Mouse (Mus musculus): Measurements from ENCODE around the gene Fbxw8. TPM values are rescaled to one million over a fixed set of nuclear protein-coding genes. Genes with fewer than 3 reads are reported as not detected.

Gene Fbxw8
- polyA plus RNA-seq, 1 experiment from 2014 or later: 7.1 TPM

- H3K4me3 ChIP-seq (ENCODE audit: low read depth, low read length): no peak overlapping the region
- H3K4me1 ChIP-seq (ENCODE audit: insufficient read depth): no peaks in the 10 kb centered on the region
- H3K4me2 ChIP-seq (ENCODE audit: low read depth, low read length): no peak overlapping the region
- TF ChIP-seq EP300 (IDR thresholded peaks at IDR 0.05; ENCODE audit: low read depth) (no peak), CTCF (IDR thresholded peaks at IDR 0.05; ENCODE audit: low read depth) (no peak)
- DNase-seq (no peak), ATAC-seq (no peak)
- peaks cover 11% of the 10 kb centered on the region; the same call in 1 of the 2 replicates for H3K36me3 ChIP-seq (replicated peaks; ENCODE audit: insufficient read depth, low read length)
- H3K27ac ChIP-seq (ENCODE audit: low read depth): no peak overlapping the region
- no peak overlapping the region for H3K9ac ChIP-seq (replicated peaks)
- H3K9me3 ChIP-seq (ENCODE audit: low read length): no peaks in the 10 kb centered on the region
- H3K27me3 ChIP-seq (ENCODE audit: insufficient read depth, low read length): no peaks in the 10 kb centered on the region
- 86% methylated on average over 3 of the region's 3 CpGs for WGBS (ENCODE audit: insufficient replicate concordance)
Measured at GRCm38 (mm10) chr5:118145458-118145857, 9.8 kb downstream of the Fbxw8 start.

DNA sequence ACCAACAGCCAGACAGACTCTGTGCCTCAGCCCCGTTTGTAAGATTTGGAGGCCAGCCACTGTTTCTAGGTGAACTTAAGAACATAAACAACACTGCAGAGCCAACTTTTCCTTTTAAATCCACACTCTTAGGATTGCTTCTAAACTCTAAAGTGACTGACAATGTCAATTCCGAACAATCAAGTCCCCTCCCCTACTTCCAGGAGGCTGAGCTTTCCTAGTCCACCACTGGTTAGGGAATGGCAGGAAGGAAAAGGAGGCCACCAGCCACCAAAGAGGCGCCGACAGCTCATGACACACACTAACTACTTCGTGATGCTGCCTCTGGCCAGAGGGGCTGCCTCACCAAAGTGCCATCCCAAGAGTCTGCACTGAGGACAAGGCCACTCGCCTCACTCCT is 10.5 kb downstream of the Fbxw8 start:
- Histone ChIP-seq H3K27ac (ENCODE audit: low read depth) (no peak overlapping the region), H3K36me3 (replicated peaks; ENCODE audit: insufficient read depth, low read length) (peaks cover 14% of the 10 kb centered on the region), H3K4me3 (ENCODE audit: low read depth, low read length) (no peak overlapping the region), H3K4me2 (ENCODE audit: low read depth, low read length) (no peak overlapping the region), H3K27me3 (ENCODE audit: insufficient read depth, low read length) (no peaks in the 10 kb centered on the region), H3K4me1 (ENCODE audit: insufficient read depth) (no peaks in the 10 kb centered on the region), H3K9ac (replicated peaks) (no peak overlapping the region), H3K9me3 (ENCODE audit: low read length) (no peaks in the 10 kb centered on the region)
- no peak for DNase-seq
- TF ChIP-seq EP300 (IDR thresholded peaks at IDR 0.05; ENCODE audit: low read depth) (no peak), CTCF (IDR thresholded peaks at IDR 0.05; ENCODE audit: low read depth) (no peak)
- no peak for ATAC-seq
- WGBS (ENCODE audit: insufficient replicate concordance): 77% methylated on average over 6 of the region's 6 CpGs

DNA sequence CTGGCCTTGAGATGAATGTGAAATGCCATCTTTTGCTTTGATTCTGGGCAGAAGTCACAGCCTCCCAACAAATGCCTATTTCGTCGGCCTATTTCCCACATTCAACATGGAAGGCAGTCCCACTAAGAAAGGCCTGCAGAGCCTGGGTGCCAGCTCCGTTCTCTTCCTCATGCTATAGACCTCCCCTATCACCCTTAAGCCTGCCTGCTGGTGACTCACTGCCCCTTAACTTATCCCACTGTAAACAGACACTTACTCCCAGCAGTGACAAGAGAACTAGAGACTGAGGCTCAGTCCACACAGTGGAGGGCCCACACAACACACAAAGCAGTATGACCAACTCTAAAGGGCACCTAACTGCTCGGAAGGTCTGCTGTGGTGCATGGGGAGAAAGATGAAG is 10.9 kb downstream of the Fbxw8 start:
- no peaks in the 10 kb centered on the region for H3K27me3 ChIP-seq (ENCODE audit: insufficient read depth, low read length)
- no peak for DNase-seq
- no peak overlapping the region for H3K4me2 ChIP-seq (ENCODE audit: low read depth, low read length)
- ATAC-seq: no peak
- H3K27ac ChIP-seq (ENCODE audit: low read depth): no peak overlapping the region
- peaks cover 16% of the 10 kb centered on the region for H3K36me3 ChIP-seq (replicated peaks; ENCODE audit: insufficient read depth, low read length)
- H3K9me3 ChIP-seq (ENCODE audit: low read length): no peaks in the 10 kb centered on the region
- H3K9ac ChIP-seq (replicated peaks): no peak overlapping the region
- 80% methylated on average over 4 of the region's 4 CpGs for WGBS (ENCODE audit: insufficient replicate concordance)
- H3K4me1 ChIP-seq (ENCODE audit: insufficient read depth): no peaks in the 10 kb centered on the region
- H3K4me3 ChIP-seq (ENCODE audit: low read depth, low read length): no peak overlapping the region
- no peak for TF ChIP-seq EP300 (IDR thresholded peaks at IDR 0.05; ENCODE audit: low read depth)
- no peak for TF ChIP-seq CTCF (IDR thresholded peaks at IDR 0.05; ENCODE audit: low read depth)

DNA sequence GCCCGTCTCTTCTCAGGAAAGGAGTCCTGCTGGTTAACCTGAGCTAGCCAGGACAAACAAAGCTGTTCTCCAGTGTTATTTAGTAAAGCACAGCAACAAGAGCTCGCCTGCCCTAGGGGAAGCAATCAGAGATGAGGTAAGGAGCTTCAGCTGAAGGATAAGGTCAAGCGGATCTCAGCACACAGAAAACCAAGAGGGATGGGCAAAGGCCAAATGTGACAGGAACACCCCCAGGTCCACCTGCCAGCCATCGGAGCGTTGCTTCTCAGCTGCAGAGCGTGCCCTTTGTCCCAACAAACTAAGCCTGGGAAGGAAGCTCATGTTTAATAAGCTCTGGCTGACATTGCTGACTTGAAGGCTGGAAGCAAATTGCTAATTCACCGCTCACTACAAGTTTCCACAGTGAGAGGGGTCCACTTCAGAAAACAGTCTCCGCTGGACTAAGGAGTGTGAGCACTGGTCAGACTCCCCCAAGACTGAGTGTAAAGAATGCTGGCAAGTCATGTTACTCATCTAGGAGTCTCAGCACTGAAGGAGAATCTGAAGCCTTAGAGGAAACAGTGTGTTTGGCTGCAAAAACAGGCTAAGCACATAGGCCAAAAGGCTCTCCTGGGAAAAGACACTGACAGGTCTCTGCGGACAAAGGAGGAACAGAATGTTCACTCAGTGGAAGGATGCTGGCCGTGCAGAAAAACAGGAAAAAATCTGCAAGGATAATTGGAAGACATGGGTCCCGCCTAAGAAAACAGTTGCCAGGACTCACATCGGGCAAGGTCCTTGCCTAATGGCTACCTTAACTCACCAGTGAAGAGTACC is 11.8 kb downstream of the Fbxw8 start:
- Histone ChIP-seq H3K9ac (replicated peaks) (no peak overlapping the region), H3K4me1 (ENCODE audit: insufficient read depth) (no peaks in the 10 kb centered on the region), H3K4me3 (ENCODE audit: low read depth, low read length) (no peak overlapping the region), H3K27ac (ENCODE audit: low read depth) (no peak overlapping the region), H3K4me2 (ENCODE audit: low read depth, low read length) (no peak overlapping the region), H3K27me3 (ENCODE audit: insufficient read depth, low read length) (no peaks in the 10 kb centered on the region), H3K36me3 (replicated peaks; ENCODE audit: insufficient read depth, low read length) (peaks cover 16% of the 10 kb centered on the region), H3K9me3 (ENCODE audit: low read length) (no peaks in the 10 kb centered on the region)
- WGBS (ENCODE audit: insufficient replicate concordance): 68% methylated on average over 12 of the region's 12 CpGs
- no peak for DNase-seq
- TF ChIP-seq CTCF (IDR thresholded peaks at IDR 0.05; ENCODE audit: low read depth) (no peak), EP300 (IDR thresholded peaks at IDR 0.05; ENCODE audit: low read depth) (no peak)
- ATAC-seq: no peak

- Histone ChIP-seq H3K4me2 (ENCODE audit: low read depth, low read length) (no peak overlapping the region), H3K27ac (ENCODE audit: low read depth) (no peak overlapping the region), H3K4me3 (ENCODE audit: low read depth, low read length) (no peak overlapping the region), H3K4me1 (ENCODE audit: insufficient read depth) (no peaks in the 10 kb centered on the region), H3K36me3 (replicated peaks; ENCODE audit: insufficient read depth, low read length) (peaks cover 21% of the 10 kb centered on the region), H3K9ac (replicated peaks) (no peak overlapping the region), H3K27me3 (ENCODE audit: insufficient read depth, low read length) (no peaks in the 10 kb centered on the region), H3K9me3 (ENCODE audit: low read length) (no peaks in the 10 kb centered on the region)
- ATAC-seq (no peak), DNase-seq (no peak)
- WGBS (ENCODE audit: insufficient replicate concordance): 78% methylated on average over 8 of the region's 8 CpGs
- no peak for TF ChIP-seq CTCF (IDR thresholded peaks at IDR 0.05; ENCODE audit: low read depth)
- TF ChIP-seq EP300 (IDR thresholded peaks at IDR 0.05; ENCODE audit: low read depth): no peak
Measured at GRCm38 (mm10) chr5:118142471-118142870, 12.8 kb downstream of the Fbxw8 start.

DNA sequence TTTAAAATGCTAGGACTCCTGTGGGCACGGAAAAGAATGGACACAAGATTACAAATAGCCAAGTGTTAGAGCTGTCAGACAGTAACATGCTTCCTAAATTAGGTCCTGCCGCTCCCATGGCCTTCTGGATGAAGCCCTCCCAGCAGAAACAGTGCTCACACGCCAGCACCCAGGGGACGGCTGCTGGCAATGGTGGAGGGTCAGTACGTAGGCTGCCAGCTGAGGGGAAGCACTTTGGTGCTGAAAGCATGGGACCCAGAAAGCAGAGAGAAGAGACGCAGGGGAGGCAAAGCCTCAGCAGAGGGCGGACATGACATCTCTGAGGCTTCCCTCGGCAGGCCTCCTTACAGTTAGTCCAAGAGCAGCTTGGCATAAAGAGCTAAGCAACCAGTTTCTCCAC is 15.6 kb downstream of the Fbxw8 start:
- H3K4me1 ChIP-seq (ENCODE audit: insufficient read depth): no peaks in the 10 kb centered on the region
- no peak for DNase-seq

More for the DNA sequence above, 15.6 kb downstream of the Fbxw8 start:
- Histone ChIP-seq H3K36me3 (replicated peaks; ENCODE audit: insufficient read depth, low read length) (peaks cover 25% of the 10 kb centered on the region), H3K4me3 (ENCODE audit: low read depth, low read length) (no peak overlapping the region), H3K27me3 (ENCODE audit: insufficient read depth, low read length) (no peaks in the 10 kb centered on the region), H3K9ac (replicated peaks) (no peak overlapping the region), H3K27ac (ENCODE audit: low read depth) (no peak overlapping the region), H3K9me3 (ENCODE audit: low read length) (no peaks in the 10 kb centered on the region), H3K4me2 (ENCODE audit: low read depth, low read length) (no peak overlapping the region)
- 86% methylated on average over 8 of the region's 8 CpGs for WGBS (ENCODE audit: insufficient replicate concordance)
- ATAC-seq: no peak
- TF ChIP-seq CTCF (IDR thresholded peaks at IDR 0.05; ENCODE audit: low read depth) (no peak), EP300 (IDR thresholded peaks at IDR 0.05; ENCODE audit: low read depth) (no peak)
